Mouse (Mus musculus) neural tube, embryonic 14.5 days (tissue): ENCODE results near the gene Olfr606. TPM values are rescaled to one million over a fixed set of nuclear protein-coding genes. Genes with fewer than 3 reads are reported as not detected.

ENCODE experiments used
- microRNA-seq: library from miRNA; unstranded; fragments of <30 nt; microRNA quantifications from one replicate; pipeline ENCODE4, GENCODE M21; 2016
- polyA plus RNA-seq: library from polyadenylated mRNA; unstranded; fragments of >200 nt; fragmentation: Nextera tagmentation; extraction: Ambion mirVana; gene quantifications from 2 replicates; pipeline ENCODE4 v1.2.1, GENCODE M21; 2014

Gene Olfr606
- polyA plus RNA-seq, 1 experiment from 2014 or later, result not detected

Small RNAs within 50 kb of the gene (microRNA-seq; reads per million reads assigned to microRNA genes)
- gene Gm25774, result not detected

Other genes starting within 250 kb of the Olfr606 start
- not detected in 2 replicates for gene Olfr593, start 237.2 kb upstream of the Olfr606 start, polyA plus RNA-seq
- not detected in 2 replicates for gene Olfr594, start 232.1 kb upstream of the Olfr606 start, polyA plus RNA-seq
- gene Usp17ld, start 196.5 kb upstream of the Olfr606 start, polyA plus RNA-seq, result not detected in 2 replicates
- gene Olfr596, start 143.4 kb upstream of the Olfr606 start, polyA plus RNA-seq, result not detected in 2 replicates
- not detected in 2 replicates for gene Olfr597, start 132.7 kb upstream of the Olfr606 start, polyA plus RNA-seq
- not detected in 2 replicates for gene Olfr598, start 125.5 kb upstream of the Olfr606 start, polyA plus RNA-seq
- gene Olfr599, start 113.1 kb upstream of the Olfr606 start, polyA plus RNA-seq, result not detected in 2 replicates
- gene Olfr600, start 99.4 kb upstream of the Olfr606 start, polyA plus RNA-seq, result not detected in 2 replicates
- not detected in 2 replicates for gene Olfr601, start 86.4 kb upstream of the Olfr606 start, polyA plus RNA-seq
- gene Olfr603, start 62.9 kb upstream of the Olfr606 start, polyA plus RNA-seq, result not detected in 2 replicates
- not detected in 2 replicates for gene Usp17lc, start 34.0 kb upstream of the Olfr606 start, polyA plus RNA-seq
- gene Olfr605, start 3.6 kb upstream of the Olfr606 start, polyA plus RNA-seq, result not detected in 2 replicates
- gene Olfr607, start 15.1 kb downstream of the Olfr606 start, polyA plus RNA-seq, result not detected in 2 replicates
- gene Olfr608, start 20.8 kb downstream of the Olfr606 start, polyA plus RNA-seq, result not detected in 2 replicates
- gene Olfr609, start 49.0 kb downstream of the Olfr606 start, polyA plus RNA-seq, result not detected in 2 replicates
- gene Olfr610, start 63.1 kb downstream of the Olfr606 start, polyA plus RNA-seq, result not detected in 2 replicates
- not detected in 2 replicates for gene Olfr611, start 71.8 kb downstream of the Olfr606 start, polyA plus RNA-seq
- not detected in 2 replicates for gene Olfr612, start 93.7 kb downstream of the Olfr606 start, polyA plus RNA-seq
- not detected in 2 replicates for gene Olfr613, start 99.0 kb downstream of the Olfr606 start, polyA plus RNA-seq
- gene Olfr615, start 107.0 kb downstream of the Olfr606 start, polyA plus RNA-seq, result not detected in 2 replicates
- gene Olfr616, start 120.1 kb downstream of the Olfr606 start, polyA plus RNA-seq, result not detected in 2 replicates
- not detected in 2 replicates for gene Olfr617, start 124.0 kb downstream of the Olfr606 start, polyA plus RNA-seq
- not detected in 2 replicates for gene Olfr618, start 141.1 kb downstream of the Olfr606 start, polyA plus RNA-seq
- gene Olfr619, start 151.5 kb downstream of the Olfr606 start, polyA plus RNA-seq, result not detected in 2 replicates
- gene Olfr620, start 163.5 kb downstream of the Olfr606 start, polyA plus RNA-seq, result not detected in 2 replicates
- gene Olfr622, start 193.7 kb downstream of the Olfr606 start, polyA plus RNA-seq, result not detected in 2 replicates
- not detected in 2 replicates for gene Olfr623, start 214.7 kb downstream of the Olfr606 start, polyA plus RNA-seq
- not detected in 2 replicates for gene Olfr624, start 222.1 kb downstream of the Olfr606 start, polyA plus RNA-seq
- gene Olfr625-ps1, start 233.7 kb downstream of the Olfr606 start, polyA plus RNA-seq, result not detected in 2 replicates